Mouse (Mus musculus): ENCODE data around the gene Dnajc14.
A peak's percentile ranks its signal among the peaks of the same experiment; 100 is the strongest.

Gene Dnajc14

GRCm38 (mm10) chr10:128803771-128804270 is at the start of gene Dnajc14:
Dnajc14 (plus strand) TSS chr10:128804062.
- peak; percentile 64 for DNase-seq

- DNase-seq, result no peak
Measured at GRCm38 (mm10) chr10:128772895-128773294, 31.0 kb upstream of the Dnajc14 start.

DNA sequence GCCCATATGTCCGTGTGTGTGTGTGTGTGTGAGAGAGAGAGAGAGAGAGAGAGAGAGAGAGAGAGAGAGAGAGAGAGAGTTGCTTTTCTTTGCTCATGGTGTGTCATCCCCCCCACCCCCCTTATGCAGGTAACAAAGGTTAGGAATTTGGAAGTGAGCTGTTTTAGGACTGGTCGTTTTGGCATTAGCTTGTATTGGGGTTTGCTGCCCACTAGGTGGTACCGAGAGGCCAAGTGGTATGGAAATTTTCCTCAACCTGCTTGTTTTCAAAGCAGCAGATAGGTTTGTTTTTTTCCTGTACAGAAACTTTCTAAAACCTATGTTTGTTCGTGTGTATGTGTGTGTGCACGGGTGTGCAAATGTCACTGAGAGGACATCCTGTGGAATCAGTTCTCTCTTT is 30.2 kb upstream of the Dnajc14 start:
- no peak for DNase-seq

DNA sequence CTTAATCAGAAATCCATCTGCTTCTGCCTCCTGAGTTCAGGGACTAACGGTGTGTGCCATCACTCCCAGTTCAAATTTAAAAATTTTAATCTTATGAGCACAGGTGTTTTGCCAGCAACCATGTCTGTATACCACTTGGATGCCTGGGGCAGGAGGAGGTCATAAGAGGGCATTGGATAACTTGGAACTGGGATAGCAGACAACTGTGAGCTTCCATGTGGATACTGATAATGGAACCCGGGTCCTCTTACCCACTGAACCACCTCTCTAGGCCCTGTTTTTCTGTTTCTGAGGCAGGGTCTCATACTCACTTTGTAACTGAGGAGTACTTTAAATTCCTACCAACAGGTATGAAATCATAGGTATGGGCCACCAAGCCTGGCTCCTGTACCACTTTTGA is 25.4 kb upstream of the Dnajc14 start:
- no peak for DNase-seq

DNA sequence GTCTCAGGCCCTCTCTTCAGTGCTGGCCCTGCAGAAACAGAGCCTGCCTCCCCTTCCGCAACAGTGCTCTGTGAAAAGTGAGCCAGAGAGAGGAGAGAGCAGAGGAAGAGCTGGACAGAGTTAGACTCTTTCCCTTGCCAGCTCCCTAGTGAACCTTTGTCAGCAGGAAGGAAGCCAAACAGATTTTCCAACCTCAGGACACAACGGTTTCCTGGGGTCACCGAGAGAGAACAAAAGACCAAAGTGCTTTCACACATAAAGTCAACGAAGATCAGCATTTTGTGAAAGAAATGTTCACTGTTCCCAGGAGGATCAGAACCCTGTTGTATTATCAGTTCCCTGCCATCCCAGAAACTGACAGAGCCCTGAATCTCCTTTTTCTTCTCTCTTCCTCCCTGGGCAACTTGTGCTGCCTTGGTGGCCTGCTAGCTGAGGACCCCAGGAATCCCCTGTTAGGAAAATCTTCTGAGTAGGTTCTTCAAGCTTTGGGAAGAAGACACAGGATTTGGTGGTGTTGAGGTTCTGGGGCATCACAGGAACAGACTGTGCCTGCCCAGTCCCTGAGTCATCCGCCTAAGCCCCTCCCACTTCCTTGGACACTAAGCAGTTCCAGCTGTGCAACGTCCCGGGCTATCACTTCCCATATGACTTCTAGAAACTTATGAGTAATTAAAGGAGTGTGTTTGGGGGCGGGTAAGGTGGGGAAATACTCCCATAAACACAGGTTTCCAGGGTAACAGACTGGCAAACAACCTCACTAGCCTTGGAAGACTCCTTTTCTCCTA is 24.7 kb upstream of the Dnajc14 start:
- no peak for DNase-seq

GRCm38 (mm10) chr10:128780200-128780599 is 23.7 kb upstream of the Dnajc14 start:
- no peak for DNase-seq

- DNase-seq, result no peak
Measured at GRCm38 (mm10) chr10:128790398-128791124, 13.3 kb upstream of the Dnajc14 start, which contains the start of gene Mmp19. Mmp19 (plus strand) TSS chr10:128790910.

DNA sequence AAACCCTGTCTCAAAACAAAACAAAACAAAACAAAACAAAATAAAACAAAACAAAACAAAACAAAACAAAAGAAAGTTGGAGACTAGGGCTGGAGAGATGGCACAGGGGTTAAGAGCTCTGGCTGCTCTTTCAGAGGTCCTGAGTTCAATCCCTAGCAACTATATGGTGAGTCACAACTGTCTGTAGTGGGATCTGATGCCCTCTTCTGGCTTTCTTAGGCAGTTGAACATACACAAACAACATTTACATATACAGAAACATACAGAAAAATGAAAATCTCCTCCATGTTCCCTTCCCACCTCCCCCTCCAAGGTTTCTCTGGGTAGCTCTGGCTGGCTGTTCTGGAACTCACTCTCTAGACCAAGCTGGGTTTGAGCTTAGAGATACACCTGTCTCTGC is 11.8 kb upstream of the Dnajc14 start:
- no peak for DNase-seq

- DNase-seq, result no peak
Measured at GRCm38 (mm10) chr10:128793258-128793657, 10.6 kb upstream of the Dnajc14 start.

- DNase-seq, result no peak
Measured at GRCm38 (mm10) chr10:128794391-128794790, 9.5 kb upstream of the Dnajc14 start.

DNA sequence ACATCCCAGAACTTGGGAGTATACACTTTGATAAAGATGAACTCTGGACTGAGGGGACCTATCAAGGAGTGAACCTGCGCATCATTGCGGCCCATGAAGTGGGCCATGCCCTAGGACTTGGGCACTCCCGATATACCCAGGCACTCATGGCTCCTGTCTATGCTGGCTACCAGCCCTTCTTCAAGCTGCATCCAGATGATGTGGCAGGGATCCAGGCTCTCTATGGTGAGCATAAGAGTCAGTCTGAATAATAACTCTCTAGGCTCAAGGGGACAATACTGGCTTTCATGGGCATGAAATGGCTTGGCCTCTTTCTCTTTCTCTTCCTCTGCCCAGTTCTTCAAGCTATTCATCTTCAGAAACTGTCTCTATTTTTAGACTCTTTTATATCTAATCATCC is 8.3 kb upstream of the Dnajc14 start:
- DNase-seq, result no peak

DNA sequence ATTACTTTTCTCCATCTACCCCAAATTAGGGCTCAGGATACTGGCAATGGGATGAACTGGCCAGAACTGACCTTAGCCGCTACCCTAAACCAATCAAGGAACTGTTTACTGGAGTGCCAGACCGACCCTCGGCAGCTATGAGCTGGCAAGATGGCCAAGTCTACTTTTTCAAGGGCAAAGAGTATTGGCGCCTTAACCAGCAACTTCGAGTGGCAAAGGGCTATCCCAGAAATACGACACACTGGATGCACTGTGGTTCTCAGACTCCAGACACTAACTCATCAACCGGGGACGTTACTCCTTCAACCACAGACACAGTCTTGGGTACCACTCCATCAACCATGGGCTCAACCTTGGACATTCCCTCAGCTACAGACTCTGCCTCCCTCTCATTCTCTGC is 5.2 kb upstream of the Dnajc14 start:
- no peak for DNase-seq

- no peak for DNase-seq
Measured at GRCm38 (mm10) chr10:128801981-128802495, 1.8 kb upstream of the Dnajc14 start.

DNA sequence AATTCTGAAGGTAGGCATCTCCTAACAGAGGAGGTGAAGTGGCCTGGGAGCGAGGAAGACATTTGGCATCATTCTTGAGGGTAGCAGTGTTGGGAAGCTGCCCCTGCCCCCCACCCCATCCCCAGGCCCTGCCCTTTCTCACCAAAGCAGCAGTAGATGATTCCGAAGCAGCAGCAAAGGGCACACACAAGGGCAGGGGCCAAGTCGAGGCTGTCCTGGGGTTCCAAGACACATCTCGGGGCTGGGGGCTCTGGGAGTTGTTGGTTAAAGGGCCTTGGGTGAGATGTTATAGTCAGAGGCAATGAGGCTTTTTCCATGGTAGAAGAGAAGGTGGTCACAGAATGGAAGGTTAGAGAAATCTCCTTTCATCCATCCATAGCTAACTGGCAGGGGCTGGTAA is 906 bp upstream of the Dnajc14 start:
- DNase-seq, result no peak

DNA sequence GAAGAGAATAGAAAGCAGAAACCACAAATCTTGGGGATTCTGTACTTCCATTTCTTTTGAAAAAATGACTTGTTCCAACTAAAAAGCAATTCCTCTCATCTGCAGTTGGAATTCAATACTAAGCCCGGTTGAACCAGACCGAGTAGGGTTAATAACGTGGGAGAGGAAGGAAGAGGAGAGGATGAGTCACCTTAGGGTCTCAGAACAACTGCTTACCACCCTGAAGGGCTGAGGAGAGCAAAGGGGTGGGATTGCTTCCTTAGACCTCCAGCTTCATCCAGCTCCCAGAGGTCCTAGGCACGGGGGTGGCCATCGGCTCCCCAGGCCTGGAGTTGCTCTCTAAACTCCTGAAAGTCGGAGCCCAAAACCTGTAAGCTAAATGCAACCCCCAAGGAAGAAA is 501 bp upstream of the Dnajc14 start:
- no peak for DNase-seq

- peak; percentile 66 for DNase-seq
Measured at GRCm38 (mm10) chr10:128804271-128805091, 619 bp downstream of the Dnajc14 start, which contains the start of gene Tmem198b. Tmem198b (minus strand) TSS chr10:128804370.

GRCm38 (mm10) chr10:128805092-128806000 is 1.5 kb downstream of the Dnajc14 start:
- DNase-seq, result peak; percentile 93

DNA sequence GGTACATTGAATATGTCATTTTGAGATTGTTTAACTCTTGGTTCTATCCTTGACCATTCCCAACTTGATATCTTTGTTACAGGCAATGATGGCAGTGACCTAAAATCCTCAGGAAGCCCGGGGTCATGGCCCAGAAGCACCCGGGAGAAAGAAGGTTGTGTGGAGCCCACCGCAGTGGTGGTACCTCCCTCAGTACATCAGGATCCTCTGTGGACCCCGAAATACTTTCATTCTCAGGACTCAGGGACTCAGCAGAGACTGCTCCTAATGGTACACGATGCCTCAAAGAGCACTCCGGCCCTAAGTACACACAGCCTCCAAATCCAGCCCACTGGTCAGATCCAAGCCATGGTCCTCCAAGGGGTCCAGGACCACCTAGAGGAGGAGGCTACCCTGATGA is 2.2 kb downstream of the Dnajc14 start:
- no peak for DNase-seq

- DNase-seq, result no peak
Measured at GRCm38 (mm10) chr10:128807018-128807417, 3.2 kb downstream of the Dnajc14 start.

DNA sequence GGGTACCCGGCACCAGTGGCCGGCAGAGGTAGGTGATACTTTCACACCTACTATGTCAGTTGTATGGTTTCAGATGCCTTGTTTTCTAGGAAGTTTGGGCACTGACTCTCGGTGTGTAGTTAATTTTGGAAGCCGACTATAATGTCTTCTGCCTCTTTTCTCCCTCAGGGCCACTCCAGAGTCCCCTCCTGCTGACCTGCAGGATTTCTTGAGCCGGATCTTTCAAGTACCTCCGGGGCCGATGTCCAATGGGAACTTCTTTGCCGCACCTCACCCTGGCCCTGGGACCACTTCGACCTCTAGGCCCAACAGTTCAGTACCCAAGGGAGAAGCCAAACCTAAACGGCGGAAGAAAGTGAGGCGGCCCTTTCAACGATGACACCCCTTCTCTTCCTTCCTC is 13.2 kb downstream of the Dnajc14 start, which contains the start of gene Sarnp:
Sarnp (plus strand) TSS at position 301 of the 400 bp plus-strand sequence.
- DNase-seq, result no peak

DNA sequence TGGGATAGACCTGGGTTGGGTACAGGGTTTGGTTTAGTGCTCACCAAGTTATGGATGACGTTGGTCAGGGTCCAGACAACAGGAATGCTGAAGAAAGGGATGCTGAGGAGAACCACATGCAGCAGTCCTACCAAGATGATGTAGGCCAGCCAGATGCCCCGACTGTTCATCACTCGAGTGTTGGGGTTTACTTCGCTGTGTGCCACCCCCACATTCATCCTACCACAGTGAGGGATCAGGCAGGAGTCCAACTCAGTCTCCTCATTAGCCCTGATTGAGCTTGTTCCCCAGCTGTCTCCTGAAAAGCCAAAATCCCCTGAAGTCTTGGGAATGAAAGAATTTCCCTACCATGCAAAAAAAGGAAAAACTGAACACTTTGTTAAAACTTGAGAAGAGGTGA is 16.4 kb downstream of the Dnajc14 start:
- DNase-seq, result no peak

Data from right cerebral cortex, postnatal 25 days (tissue).